Mouse (Mus musculus) stomach, postnatal 0 days (tissue): ENCODE measurements around the gene Vdr.

Experiments used
- CTCF ChIP-seq: IDR thresholded peaks from 2 replicates; pipeline ENCODE4 v1.5.1; 2016; ENCODE audit warnings: antibody characterized with exemption, low read depth, mild to moderate bottlenecking, moderate library complexity
- EP300 ChIP-seq: optimal IDR thresholded peaks from 2 replicates; pipeline ENCODE3; 2016; ENCODE audit warnings: antibody characterized with exemption

DNA sequence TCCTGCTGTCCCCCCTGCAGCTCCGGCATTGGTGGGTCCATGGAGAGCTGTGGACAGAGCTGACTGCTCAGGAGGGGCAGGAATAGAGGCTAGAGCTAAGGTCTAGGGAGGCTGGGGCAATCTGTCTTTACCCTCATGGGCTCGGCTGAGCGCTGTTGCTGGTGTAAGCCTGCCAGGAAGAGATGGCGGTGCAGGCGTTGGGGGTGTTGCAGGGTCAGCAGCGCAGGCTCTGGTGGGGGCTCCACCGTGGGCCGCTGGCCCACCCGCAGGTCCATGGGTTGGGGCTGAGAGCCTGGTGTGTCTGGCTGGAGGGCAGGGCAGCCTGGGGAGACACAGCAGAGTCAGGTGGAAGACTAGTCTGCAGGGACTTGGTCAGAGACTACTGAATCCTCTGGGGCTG is 99.1 kb downstream of the Vdr start:
- TF ChIP-seq CTCF (no peak), EP300 (no peak)
